Mouse (Mus musculus) bone marrow, adult 2 months (tissue): ENCODE data around the gene Ltk.

Source experiments
- CTCF ChIP-seq: fragments of 200-500 bp; IDR thresholded peaks from 2 replicates; pipeline ENCODE4 v1.5.1; 2011; ENCODE audit warnings: low read length, control low read depth; ENCODE audit not compliant: control insufficient read depth, insufficient read depth
- POLR2A ChIP-seq: fragments of 200-500 bp; IDR thresholded peaks from 2 replicates; pipeline ENCODE4 v1.6.1; 2011; ENCODE audit warnings: low read depth, mild to moderate bottlenecking, control low read depth, low read length, borderline replicate concordance; ENCODE audit not compliant: control insufficient read depth

- TF ChIP-seq CTCF (no peak), POLR2A (no peak)
Measured at GRCm38 (mm10) chr2:119737124-119737523, 23.1 kb downstream of the Ltk start.
